Mouse (Mus musculus): ENCODE data around the gene Insm2.

DNA sequence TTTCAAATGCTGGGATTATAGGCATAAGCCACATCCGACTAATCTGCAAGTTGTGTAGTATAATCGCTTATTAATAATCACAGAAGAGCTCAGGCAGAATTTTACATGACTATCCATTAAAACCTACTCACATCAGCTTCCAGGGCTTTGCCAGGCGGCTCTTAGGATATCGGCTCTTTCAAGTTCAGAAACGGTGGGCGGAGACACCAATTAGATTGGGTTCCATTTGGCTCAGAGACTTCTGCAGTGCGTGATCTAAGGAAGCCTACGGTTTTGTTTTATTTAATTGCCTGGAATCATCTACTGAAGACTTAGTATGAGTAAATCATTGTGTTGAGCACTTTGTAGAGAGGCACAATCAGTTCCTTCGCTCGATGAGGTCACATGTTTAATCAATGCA, 27.6 kb upstream of the Insm2 start:
- no peak for TF ChIP-seq POLR2A (IDR thresholded peaks at IDR 0.05; ENCODE audit: borderline replicate concordance, low read depth, low read length)
- TF ChIP-seq CTCF (IDR thresholded peaks at IDR 0.05; ENCODE audit: low read depth, low read length): no peak
